In the genomic region with DNA sequence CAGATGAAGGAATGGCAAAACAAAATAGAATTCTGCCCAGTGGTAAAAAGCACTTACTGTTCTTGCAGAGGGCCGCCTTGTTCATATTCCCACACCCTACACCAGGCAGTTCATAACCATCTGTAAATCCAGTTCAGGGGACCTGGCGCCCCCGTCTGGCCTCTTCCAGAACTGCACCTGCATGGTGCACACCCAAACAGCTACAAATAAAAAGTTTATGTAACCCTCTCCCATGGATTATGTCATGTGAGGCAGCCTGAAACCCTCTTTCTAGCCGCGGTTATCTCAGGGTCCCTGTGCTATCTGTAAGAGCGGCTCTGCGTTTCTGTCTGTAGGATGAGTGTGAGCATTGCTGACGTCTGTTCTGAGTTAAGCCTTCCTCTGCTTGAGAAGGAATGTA, we compare ENCODE assay signal across 8 mouse cellular contexts. TPM values are rescaled to one million over a fixed set of nuclear protein-coding genes. Genes with fewer than 3 reads are reported as not detected.
DNase-seq lines count a peak whose midpoint lies in the region; ATAC-seq and TF ChIP-seq lines count a peak whose summit lies in the region.

No protein-coding gene starts in this region.

- H3K4me2 ChIP-seq in liver, embryonic 11.5 days, result no peak overlapping the region

- no peak for TF ChIP-seq POLR2A in bone marrow macrophage, adult 2 months (IDR thresholded peaks at IDR 0.05; ENCODE audit: borderline replicate concordance, low read depth, low read length)

- no peak overlapping the region for H3K27ac ChIP-seq in left cerebral cortex, adult 2 months
- no peak overlapping the region for H3K27ac ChIP-seq in bone marrow macrophage, adult 2 months (ENCODE audit: insufficient read depth, low read depth, low read length)
- H3K27ac ChIP-seq in liver, embryonic 11.5 days (ENCODE audit: low read depth, low read length), result no peak overlapping the region

- peak; percentile 76 for TF ChIP-seq CTCF in left cerebral cortex, adult 2 months (IDR thresholded peaks at IDR 0.05)
- TF ChIP-seq CTCF in G1E (IDR thresholded peaks at IDR 0.05; ENCODE audit: low read depth, low read length), result peak; percentile 81
- peak; percentile 96 for TF ChIP-seq CTCF in bone marrow macrophage, adult 2 months (IDR thresholded peaks at IDR 0.05; ENCODE audit: low read depth, low read length)

- intact Hi-C loops in left cerebral cortex, adult 2 months (cut with DNase I), result loop anchor here (5.0 kb wide), 1 partner anchor 71 kb away; no protein-coding TSS in a partner anchor

- no peaks in the 10 kb centered on the region for H3K36me3 ChIP-seq in G1E (replicated peaks)
- H3K36me3 ChIP-seq in liver, embryonic 11.5 days (ENCODE audit: control insufficient read depth, insufficient read depth, low read length), result no peaks in the 10 kb centered on the region

- WGBS in liver, embryonic 11.5 days, result 18% methylated on average over 8 of the region's 8 CpGs

- no peak overlapping the region for H3K4me3 ChIP-seq in left cerebral cortex, adult 2 months
- H3K4me3 ChIP-seq in G1E (ENCODE audit: low read depth, low read length), result no peak overlapping the region
- H3K4me3 ChIP-seq in bone marrow macrophage, adult 2 months (ENCODE audit: insufficient read depth, low read length), result no peak overlapping the region
- H3K4me3 ChIP-seq in liver, embryonic 11.5 days (ENCODE audit: low read depth, low read length), result no peak overlapping the region

- no peak overlapping the region for H3K9ac ChIP-seq in liver, embryonic 11.5 days (ENCODE audit: low read depth, low read length)

- 0 out of 2 replicates have a peak, but pooled peaks cover 6% of the 10 kb centered on the region for H3K9me3 ChIP-seq in G1E (replicated peaks)
- no peaks in the 10 kb centered on the region for H3K9me3 ChIP-seq in liver, embryonic 11.5 days (ENCODE audit: control insufficient read depth, low read length)

- peaks cover 16% of the 10 kb centered on the region for H3K27me3 ChIP-seq in G1E (ENCODE audit: insufficient read depth, low read length)
- H3K27me3 ChIP-seq in liver, embryonic 11.5 days (replicated peaks; ENCODE audit: control insufficient read depth, insufficient read depth, low read length), result no peaks in the 10 kb centered on the region

- DNase-seq in left cerebral cortex, adult 2 months (ENCODE audit: extremely low spot score in 1 of 2, low spot score in 2 of 2), result peak; percentile 32
- DNase-seq in left cerebral cortex, adult 11 months (ENCODE audit: low spot score), result no peak
- no peak for DNase-seq in G1E (ENCODE audit: low spot score)
- peak; percentile 76 for DNase-seq in heart, postnatal 4 days
- peak; percentile 73 for DNase-seq in liver, embryonic 11.5 days (ENCODE audit: low spot score)
- DNase-seq in retina, postnatal 7 days (ENCODE audit: low read depth, low spot score), result peak; percentile 44
- no peak for DNase-seq in frontal cortex, postnatal 10 days (ENCODE audit: low spot score in 2 of 2)

- peaks cover 3% of the 10 kb centered on the region; the same call in 1 of the 2 replicates for H3K4me1 ChIP-seq in G1E (ENCODE audit: insufficient read depth, low read depth, low read length)
- peaks cover 29% of the 10 kb centered on the region for H3K4me1 ChIP-seq in bone marrow macrophage, adult 2 months (ENCODE audit: control insufficient read depth, insufficient read depth, low read length)
- peaks cover 5% of the 10 kb centered on the region; the same call in 1 of the 2 replicates for H3K4me1 ChIP-seq in liver, embryonic 11.5 days (replicated peaks; ENCODE audit: control insufficient read depth, insufficient read depth, low read length)

- peak; percentile 48; the same call in 1 of the 2 replicates for ATAC-seq in G1E (ENCODE audit: extremely low read depth, insufficient number of reproducible peaks, low FRiP score, poor library complexity, severe bottlenecking)
- peak; percentile 68 for ATAC-seq in liver, embryonic 11.5 days (replicated peaks; ENCODE audit: low FRiP score)

RNA-seq across cellular contexts. Expression of gene Scarb1, which starts 7.6 kb away (rescaled TPM):
- total RNA-seq in left cerebral cortex, adult 2 months (2021), result 10 to 100 TPM; 24.4 to 29.6 TPM
- total RNA-seq in G1E (2014; fragmentation: Nextera tagmentation) (68.3 and 87.9 TPM in 2 replicates), G1E (2017) (38.0 and 42.9 TPM in 2 replicates)
- polyA plus RNA-seq in G1E (2012), result 37.4 and 43.7 TPM in 2 replicates
- 101 and 120 TPM in 2 replicates for polyA plus RNA-seq in bone marrow macrophage, adult 2 months (2012; ENCODE audit: insufficient read depth, insufficient read length, missing spikeins)
- 10 to 100 TPM; 65.7 to 67.0 TPM for total RNA-seq in heart, postnatal 4 days (2021)
- polyA plus RNA-seq in liver, embryonic 11.5 days (2014; fragmentation: Nextera tagmentation; extraction: Ambion mirVana), result 104 and 108 TPM in 2 replicates

RNA-seq across cellular contexts. Expression of gene Gm10382, which starts 40.6 kb away (rescaled TPM):
- under 1 TPM; 0.28 to 0.48 TPM for total RNA-seq in left cerebral cortex, adult 2 months (2021)
- total RNA-seq in G1E (2014; fragmentation: Nextera tagmentation), result not detected in 2 replicates
- total RNA-seq in G1E (2017), result not detected in 2 replicates
- polyA plus RNA-seq in G1E (2012), result 0.22 and 0.45 TPM in 2 replicates
- polyA plus RNA-seq in bone marrow macrophage, adult 2 months (2012; ENCODE audit: insufficient read depth, insufficient read length, missing spikeins), result not detected in 2 replicates
- under 1 TPM; 0.21 to 0.29 TPM for total RNA-seq in heart, postnatal 4 days (2021)
- 0.18 and 0.34 TPM in 2 replicates for polyA plus RNA-seq in liver, embryonic 11.5 days (2014; fragmentation: Nextera tagmentation; extraction: Ambion mirVana)

RNA-seq across cellular contexts. Expression of gene Ubc, which starts 41.5 kb away (rescaled TPM):
- total RNA-seq in left cerebral cortex, adult 2 months (2021), result 100 to 1,000 TPM; 846 to 851 TPM
- total RNA-seq in G1E (2014; fragmentation: Nextera tagmentation) (477 and 495 TPM in 2 replicates), G1E (2017) (212 and 267 TPM in 2 replicates)
- polyA plus RNA-seq in G1E (2012), result 28.0 and 92.4 TPM in 2 replicates
- 808 and 810 TPM in 2 replicates for polyA plus RNA-seq in bone marrow macrophage, adult 2 months (2012; ENCODE audit: insufficient read depth, insufficient read length, missing spikeins)
- total RNA-seq in heart, postnatal 4 days (2021), result 100 to 1,000 TPM; 781 to 834 TPM
- 772 and 827 TPM in 2 replicates for polyA plus RNA-seq in liver, embryonic 11.5 days (2014; fragmentation: Nextera tagmentation; extraction: Ambion mirVana)

Comparison
In these comparisons a context has a peak if more than half of its experiments do, and no peak if none do; other contexts are left out.
1. DNase-seq: peak in left cerebral cortex, adult 2 months (2 of 2), heart, postnatal 4 days (single experiment), liver, embryonic 11.5 days (single experiment) and retina, postnatal 7 days (single experiment); none in left cerebral cortex, adult 11 months (single experiment), G1E (single experiment) and frontal cortex, postnatal 10 days (0 of 2).
2. Peak in every context shown above with its lines, with median percentiles within 50 percentile points of each other: CTCF ChIP-seq.